Mouse (Mus musculus) testis, adult 2 months (tissue): ENCODE data around the gene Lurap1. TPM values are rescaled to one million over a fixed set of nuclear protein-coding genes. Genes with fewer than 3 reads are reported as not detected.

Source experiments
- H3K27ac ChIP-seq: fragments of 200-500 bp; 2 replicates; pipeline ENCODE4 v1.5.1; 2012; ENCODE audit warnings: low read depth, low read length; ENCODE audit not compliant: control insufficient read depth, insufficient read depth
- H3K27me3 ChIP-seq: fragments of 200-500 bp; 2 replicates; pipeline ENCODE4 v1.6.1; 2012; ENCODE audit warnings: mild to moderate bottlenecking, low read length, moderate library complexity; ENCODE audit not compliant: control insufficient read depth, insufficient read depth
- H3K36me3 ChIP-seq: fragments of 200-500 bp; 2 replicates; pipeline ENCODE4 v1.6.1; 2012; ENCODE audit warnings: mild to moderate bottlenecking, low read length; ENCODE audit not compliant: control insufficient read depth, insufficient read depth
- H3K4me1 ChIP-seq: fragments of 200-500 bp; 2 replicates; pipeline ENCODE4 v1.6.1; 2012; ENCODE audit warnings: low read length; ENCODE audit not compliant: control insufficient read depth, insufficient read depth
- H3K4me3 ChIP-seq: fragments of 200-500 bp; 2 replicates; pipeline ENCODE4 v1.5.1; 2012; ENCODE audit warnings: low read depth, mild to moderate bottlenecking, low read length, moderate library complexity, mixed read lengths; ENCODE audit not compliant: control insufficient read depth
- CTCF ChIP-seq: fragments of 200-500 bp; IDR thresholded peaks from 2 replicates; pipeline ENCODE4 v1.5.1; 2012; ENCODE audit warnings: low read depth, mild to moderate bottlenecking, inconsistent platforms, low read length, moderate library complexity; ENCODE audit not compliant: control insufficient read depth, insufficient read depth, insufficient replicate concordance
- POLR2A ChIP-seq: fragments of 200-500 bp; IDR thresholded peaks from 2 replicates; pipeline ENCODE4 v1.6.1; 2012; ENCODE audit warnings: low read depth, mild to moderate bottlenecking, inconsistent platforms, low read length, moderate library complexity; ENCODE audit not compliant: control insufficient read depth
- polyA plus RNA-seq: library from polyadenylated mRNA; depleted of rRNA; stranded (reverse); fragments of >200 nt; gene quantifications from 2 replicates; pipeline ENCODE4 v1.2.3, GENCODE M21; 2012; rRNA removed

Lurap1 gene
- polyA plus RNA-seq: 30.3 and 36.1 TPM in 2 replicates

DNA sequence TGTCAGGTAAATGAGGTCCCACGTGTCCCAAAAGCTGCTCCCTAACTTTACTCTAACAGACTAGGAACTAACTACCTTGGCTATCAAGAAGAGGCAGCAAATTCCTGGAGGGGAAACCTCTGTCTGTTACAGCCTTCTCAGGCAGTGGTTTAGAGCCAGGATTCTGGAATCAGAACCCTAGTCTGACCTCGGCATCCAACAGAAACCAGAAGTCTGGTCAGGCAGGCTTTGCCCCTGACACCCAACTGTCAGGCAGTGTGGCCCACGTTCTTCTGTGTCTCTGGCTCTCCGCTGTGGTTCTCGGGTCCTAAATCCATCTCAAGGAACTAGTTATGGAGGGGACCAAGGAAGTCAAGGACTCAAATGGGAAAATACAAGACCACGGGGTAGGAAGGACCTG lies at the start of gene Lurap1:
TSS of gene Lurap1 (minus strand) at position 101 of the 400 bp plus-strand sequence.
- Histone ChIP-seq H3K4me3 (peak within 1 kb of the TSS; percentile 83), H3K4me1 (peaks cover 20% of the 10 kb centered on the region), H3K27me3 (no peaks in the 10 kb centered on the region), H3K36me3 (no peaks in the 10 kb centered on the region; the same call in none of the 2 replicates), H3K27ac (peak within 1 kb of the TSS; percentile 76)
- TF ChIP-seq POLR2A (peak; percentile 82), CTCF (no peak)

DNA sequence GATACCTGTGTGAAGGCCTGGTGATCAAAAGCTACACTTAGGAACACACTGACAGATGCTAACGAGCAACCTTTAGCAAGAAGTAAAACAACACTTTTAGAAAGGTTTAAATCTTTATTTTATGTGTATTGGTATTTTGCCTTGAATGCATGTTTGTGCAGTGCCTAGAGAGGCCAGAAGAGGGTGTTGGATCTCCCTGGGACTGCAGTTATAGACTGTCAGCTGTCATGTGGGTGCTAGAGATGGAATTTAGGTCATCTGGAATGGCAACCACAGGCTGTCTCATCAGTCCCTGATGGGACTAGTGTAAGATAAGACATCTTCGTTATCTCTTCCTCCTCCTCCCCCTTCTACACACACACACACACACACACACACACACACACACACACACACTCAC lies 47.3 kb upstream of the Lurap1 start:
- Histone ChIP-seq H3K4me1 (no peaks in the 10 kb centered on the region), H3K4me3 (no peak overlapping the region), H3K36me3 (no peaks in the 10 kb centered on the region), H3K27me3 (no peaks in the 10 kb centered on the region), H3K27ac (no peak overlapping the region)
- TF ChIP-seq POLR2A (no peak), CTCF (no peak)

DNA sequence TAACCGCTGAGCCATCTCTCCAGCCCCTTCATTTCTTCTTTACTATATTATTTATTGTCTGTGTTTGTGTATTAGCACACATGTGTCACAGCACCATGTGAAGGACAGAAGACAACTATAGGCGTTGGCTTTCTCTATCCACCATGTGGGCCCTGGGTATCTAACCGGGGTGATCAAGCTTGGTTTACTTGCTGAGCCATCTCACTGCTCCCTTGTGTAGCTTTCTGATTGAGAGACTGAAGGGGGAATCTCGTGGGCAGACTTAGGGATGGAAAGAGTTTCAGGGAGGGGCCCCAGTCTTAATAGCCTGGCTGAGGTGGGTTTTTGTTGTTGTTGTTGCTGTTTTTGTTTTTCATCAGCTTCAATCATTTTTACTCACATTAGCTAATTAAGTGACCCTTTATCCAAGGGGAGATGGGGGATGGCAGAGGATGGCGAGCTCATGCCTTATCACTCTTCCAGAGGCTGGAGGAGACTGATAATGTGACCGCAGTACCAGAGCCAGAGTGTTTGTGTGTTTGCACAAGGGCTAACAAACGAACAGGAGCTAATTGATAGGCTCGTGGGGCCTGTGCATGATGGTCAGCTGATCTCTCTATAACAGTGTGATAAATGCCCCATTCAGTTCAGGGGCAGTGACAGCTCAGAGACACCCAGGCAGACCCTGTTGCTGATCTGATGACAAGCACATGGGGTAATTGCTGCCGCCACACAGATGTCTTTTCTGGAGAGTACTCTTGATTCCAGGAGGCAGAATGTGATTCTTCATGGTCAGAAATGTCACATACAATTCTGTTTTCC lies 42.6 kb upstream of the Lurap1 start:
- Histone ChIP-seq H3K27ac (no peak overlapping the region), H3K36me3 (no peaks in the 10 kb centered on the region), H3K27me3 (no peaks in the 10 kb centered on the region), H3K4me1 (no peaks in the 10 kb centered on the region), H3K4me3 (no peak overlapping the region)
- no peak for TF ChIP-seq CTCF
- no peak for TF ChIP-seq POLR2A

DNA sequence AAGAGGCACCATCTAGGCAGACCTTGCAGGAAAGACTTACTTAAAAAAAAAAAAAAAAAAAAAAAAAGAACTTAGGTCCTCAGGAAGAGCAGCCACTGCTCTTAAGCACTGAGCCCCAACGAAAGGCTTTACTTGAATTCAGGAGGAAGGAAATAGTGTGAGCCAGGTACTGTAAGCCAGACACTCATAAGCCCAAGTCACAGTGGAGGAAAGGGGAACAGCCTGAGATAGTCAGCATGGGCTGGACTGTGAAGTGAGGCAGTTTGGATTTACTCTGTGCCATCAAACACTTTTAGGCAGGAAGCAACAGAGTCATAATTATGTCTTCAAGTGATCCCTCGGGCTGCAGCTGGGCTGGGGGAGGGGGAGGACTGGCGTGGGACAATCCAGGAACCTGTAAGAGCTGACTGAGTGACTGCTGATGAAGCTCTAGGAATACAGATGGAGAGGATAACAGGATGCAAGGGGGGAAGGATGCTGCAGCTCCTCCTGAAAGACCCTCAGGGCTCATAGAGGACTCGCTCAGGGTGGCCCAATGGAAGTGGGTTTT lies 41.2 kb upstream of the Lurap1 start:
- Histone ChIP-seq H3K27me3 (no peaks in the 10 kb centered on the region), H3K36me3 (no peaks in the 10 kb centered on the region), H3K4me3 (no peak overlapping the region), H3K4me1 (no peaks in the 10 kb centered on the region), H3K27ac (no peak overlapping the region)
- TF ChIP-seq POLR2A: no peak
- TF ChIP-seq CTCF: no peak

DNA sequence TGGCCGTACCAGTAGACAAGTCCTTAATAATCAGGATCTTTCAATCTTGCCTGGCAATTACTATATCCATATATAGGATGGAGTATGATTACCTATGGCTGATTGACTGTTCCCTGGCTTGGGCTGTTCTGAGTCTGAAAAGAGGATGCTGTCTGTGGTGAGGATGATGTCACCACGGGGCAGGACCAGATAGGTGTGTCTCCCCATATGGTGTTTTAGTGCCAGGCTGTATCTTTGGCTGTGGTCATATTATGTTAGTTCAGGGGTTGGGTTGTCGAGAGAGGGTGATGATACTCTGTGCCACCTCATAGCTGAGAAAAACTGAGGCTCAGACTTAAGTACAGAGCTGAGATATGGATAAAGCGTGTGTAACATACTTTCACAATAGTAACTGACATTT lies 33.9 kb upstream of the Lurap1 start:
- Histone ChIP-seq H3K4me1 (peaks cover 7% of the 10 kb centered on the region), H3K27ac (no peak overlapping the region), H3K27me3 (no peaks in the 10 kb centered on the region), H3K36me3 (no peaks in the 10 kb centered on the region), H3K4me3 (no peak overlapping the region)
- TF ChIP-seq CTCF (no peak), POLR2A (no peak)

DNA sequence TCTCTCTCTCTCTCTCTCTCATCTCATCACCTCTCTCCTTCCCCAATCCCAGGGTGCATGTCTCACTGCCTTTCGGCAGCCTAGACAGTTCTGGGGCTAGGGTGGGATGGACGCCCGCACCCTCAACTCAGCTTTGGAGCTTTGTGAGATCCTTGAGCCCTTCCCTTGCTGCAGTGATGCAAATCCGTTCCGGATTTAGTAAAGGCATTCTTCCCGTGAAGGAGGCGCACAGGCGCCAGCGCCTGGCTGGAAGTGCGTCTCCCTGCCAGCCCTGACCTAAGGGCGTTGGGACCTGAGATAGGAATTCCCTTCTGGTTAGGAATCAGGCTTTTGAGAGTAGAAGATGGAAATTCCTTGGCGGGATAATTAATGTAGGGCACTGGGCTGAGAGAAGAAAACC lies 31.6 kb upstream of the Lurap1 start:
- H3K4me3 ChIP-seq: no peak overlapping the region
- peaks cover 7% of the 10 kb centered on the region for H3K4me1 ChIP-seq
- no peaks in the 10 kb centered on the region for H3K27me3 ChIP-seq
- TF ChIP-seq POLR2A (no peak), CTCF (no peak)
- no peak overlapping the region for H3K27ac ChIP-seq
- no peaks in the 10 kb centered on the region for H3K36me3 ChIP-seq

DNA sequence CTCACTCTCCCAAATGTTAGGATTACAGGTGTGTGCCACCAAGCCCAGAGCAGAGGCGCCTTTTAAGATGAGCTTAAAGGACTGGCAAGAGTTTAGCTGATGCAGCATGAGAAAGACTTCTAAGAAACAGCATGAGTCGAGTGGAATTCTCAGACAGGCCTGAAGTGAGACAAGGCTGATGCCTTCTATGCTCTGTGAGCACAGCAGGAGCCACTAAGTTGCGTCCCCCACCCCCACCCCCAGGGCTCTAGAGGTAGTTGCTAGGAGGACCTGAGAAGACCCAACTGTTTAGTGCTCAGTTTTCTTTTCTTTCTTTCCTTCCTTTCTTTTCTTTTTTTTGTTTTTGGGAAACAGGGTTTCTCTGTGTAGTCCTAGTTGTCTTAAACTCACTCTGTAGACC lies 30.9 kb upstream of the Lurap1 start:
- no peak overlapping the region for H3K4me3 ChIP-seq
- no peaks in the 10 kb centered on the region for H3K27me3 ChIP-seq
- no peaks in the 10 kb centered on the region for H3K36me3 ChIP-seq
- peaks cover 11% of the 10 kb centered on the region for H3K4me1 ChIP-seq
- TF ChIP-seq CTCF: no peak
- no peak for TF ChIP-seq POLR2A
- no peak overlapping the region for H3K27ac ChIP-seq

DNA sequence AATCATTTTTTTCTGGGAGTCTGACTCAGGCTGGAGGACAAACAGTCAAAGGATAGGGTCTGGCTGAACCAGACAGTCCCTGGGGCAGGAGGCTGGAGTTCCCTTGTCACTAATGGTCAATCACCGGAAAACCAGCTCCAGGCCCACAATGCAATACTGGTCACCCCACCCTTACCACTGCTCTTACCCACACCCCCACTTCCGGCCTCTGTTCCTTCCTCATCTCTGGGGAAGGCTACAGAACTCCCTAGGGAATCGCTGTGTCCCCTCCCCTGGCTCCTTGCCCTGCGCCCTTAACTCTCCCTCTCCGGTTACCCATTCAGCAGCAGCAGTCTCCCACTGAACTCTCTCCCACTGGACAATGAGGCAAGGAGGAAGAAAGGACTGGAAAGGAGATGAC lies 26.0 kb upstream of the Lurap1 start:
- no peaks in the 10 kb centered on the region for H3K27me3 ChIP-seq
- H3K4me3 ChIP-seq: peak overlapping the region; percentile 12; the same call in 1 of the 2 replicates
- TF ChIP-seq CTCF (no peak), POLR2A (no peak)
- H3K4me1 ChIP-seq: peaks cover 12% of the 10 kb centered on the region
- H3K36me3 ChIP-seq: no peaks in the 10 kb centered on the region
- H3K27ac ChIP-seq: peak overlapping the region; percentile 5; the same call in 1 of the 2 replicates
